Mouse (Mus musculus): ENCODE results near the gene Ube2j2.

Ube2j2 gene

DNA sequence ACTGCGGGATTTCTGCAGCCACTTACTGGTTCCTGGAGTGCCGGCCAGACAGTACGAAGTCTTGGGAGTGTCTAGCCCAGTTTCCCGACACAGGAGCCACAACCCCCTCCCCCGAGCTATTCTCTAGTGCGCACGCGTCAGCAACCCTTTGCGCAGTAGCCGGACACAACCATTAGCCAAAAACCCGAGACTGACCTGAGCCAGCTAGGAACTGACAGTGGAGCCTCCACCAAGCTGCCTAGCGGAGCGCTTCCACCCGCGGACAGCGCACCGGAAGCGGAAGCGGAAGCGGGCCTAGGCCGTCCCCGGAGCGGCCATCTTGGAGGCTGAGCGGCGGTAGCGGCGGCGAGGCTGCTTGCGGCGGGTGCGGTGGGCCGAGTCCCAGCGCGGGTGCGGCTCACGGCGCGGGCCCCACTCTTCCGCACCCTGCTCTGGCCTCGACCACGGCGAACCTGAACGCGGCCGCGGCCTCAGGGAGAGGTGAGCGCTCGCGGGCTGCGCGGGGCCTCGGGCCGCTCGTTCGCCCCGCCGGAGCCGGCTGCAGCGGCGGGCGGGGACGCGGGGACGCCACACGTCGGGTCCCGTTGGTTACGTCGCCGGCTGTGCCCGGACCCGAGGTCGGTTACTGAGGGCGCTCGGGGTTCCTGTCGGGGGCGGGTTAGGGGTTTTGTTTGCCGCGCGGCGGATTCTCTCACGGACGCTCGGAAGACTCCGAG lies at the start of gene Ube2j2:
Ube2j2 (plus strand) TSS at position 298 of the 716 bp plus-strand sequence.
- DNase-seq (ENCODE audit: low read depth, low spot score), result peak; percentile 98

DNA sequence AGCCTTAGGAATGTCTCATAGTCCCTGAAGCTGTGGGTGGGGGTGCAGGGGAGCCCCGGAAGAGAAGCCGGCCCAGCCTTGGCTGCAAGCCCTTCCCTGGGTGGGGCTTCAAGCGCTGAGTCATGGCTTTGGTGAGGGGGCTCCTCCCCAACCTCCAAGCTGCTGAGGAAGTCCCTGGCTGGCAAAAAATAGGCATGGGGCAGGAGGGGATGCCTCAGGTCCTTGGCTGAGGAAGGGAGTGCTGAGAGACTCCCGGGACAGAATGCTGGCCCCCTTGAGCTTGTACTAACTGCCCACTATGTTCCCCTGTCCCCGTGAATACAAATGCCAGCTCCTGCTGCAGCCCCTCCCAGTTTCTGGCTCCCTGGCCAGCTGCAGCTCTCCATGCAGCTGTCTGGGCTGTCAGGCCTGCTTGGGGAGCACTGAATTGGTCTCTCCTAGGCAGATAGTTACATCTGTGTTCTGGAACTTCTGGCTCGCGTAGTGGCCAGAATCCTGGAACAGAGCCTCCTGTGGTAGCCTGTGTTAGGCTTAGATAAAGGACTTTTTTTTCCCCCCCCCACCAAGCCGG lies 49.2 kb upstream of the Ube2j2 start:
- DNase-seq (ENCODE audit: low read depth, low spot score), result peak; percentile 63

DNA sequence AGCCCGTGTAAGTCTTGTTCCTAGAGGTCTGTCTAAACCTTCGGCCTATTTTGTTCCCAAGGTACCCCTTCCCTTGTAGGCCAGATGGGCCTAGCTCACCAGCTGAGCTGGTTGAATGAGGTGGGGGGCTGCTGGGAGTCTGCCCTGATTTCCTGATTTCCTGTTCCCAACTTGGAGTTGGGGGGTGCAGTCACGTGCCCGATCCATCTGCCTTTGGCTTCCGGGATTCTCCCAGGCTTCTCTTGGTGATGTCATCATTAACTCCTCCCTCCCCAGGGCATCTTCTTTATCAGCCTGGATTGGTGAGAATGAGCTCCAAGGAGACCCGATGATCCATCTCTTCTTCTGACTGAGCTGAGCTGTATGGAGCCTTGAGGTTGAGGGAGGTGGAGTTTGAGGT lies 48.4 kb upstream of the Ube2j2 start:
- peak; percentile 82 for DNase-seq (ENCODE audit: low read depth, low spot score)

DNA sequence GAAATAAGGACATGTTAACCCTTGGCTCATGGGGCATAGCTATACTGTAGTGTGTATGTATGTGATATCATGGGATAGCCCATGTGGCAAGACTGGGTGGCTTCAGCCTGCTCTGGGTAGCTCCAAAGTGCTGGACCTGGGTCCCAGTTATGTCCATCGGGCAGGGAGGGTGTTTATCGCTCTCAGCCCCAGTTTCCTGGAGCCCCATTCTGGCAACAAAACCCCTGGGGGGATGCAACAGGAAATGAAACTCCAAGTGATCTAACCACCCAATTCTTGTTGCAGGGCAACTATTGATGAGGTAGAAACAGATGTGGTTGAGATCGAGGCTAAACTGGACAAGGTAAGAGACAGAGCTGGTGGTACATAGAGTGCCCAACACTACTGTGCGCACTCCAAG lies 47.8 kb upstream of the Ube2j2 start:
- DNase-seq (ENCODE audit: low read depth, low spot score), result no peak

DNA sequence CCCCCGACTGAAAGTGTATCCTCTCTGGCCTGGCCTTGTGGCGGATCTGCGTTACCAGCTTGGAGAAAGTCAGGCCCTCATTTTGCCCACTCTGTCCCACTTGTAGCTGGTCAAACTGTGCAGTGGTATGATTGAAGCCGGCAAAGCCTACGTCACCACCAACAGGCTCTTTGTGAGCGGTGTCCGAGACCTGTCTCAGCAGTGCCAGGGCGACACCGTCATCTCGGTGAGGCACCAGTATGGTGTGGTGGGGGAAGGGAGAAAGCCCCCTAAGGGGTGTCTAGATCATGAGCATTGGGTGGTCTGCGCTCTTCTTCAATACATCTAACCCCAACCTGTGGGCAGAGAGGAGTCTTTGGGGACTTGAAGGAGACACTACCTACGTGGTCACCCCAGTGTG lies 47.2 kb upstream of the Ube2j2 start:
- DNase-seq (ENCODE audit: low read depth, low spot score), result no peak

DNA sequence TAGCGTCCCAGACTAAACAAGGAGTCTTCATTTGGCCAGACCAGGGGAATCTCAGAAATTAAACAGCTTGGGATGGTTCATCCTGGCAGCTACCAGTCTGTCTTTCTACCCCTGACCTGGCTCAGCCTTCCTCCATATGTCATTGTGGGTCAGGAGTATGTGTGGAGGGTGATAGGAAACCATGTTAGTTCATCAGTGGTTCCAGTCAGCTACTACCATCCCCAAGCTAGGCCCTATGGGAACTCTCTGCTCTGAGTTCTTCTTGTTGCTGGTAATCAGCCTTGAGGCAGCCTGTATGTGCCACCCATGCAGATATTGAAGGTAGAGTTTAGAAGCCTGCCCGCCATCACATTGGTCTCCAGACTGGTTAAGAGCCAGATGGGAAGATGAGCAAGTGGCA lies 45.3 kb upstream of the Ube2j2 start:
- no peak for DNase-seq (ENCODE audit: low read depth, low spot score)

DNA sequence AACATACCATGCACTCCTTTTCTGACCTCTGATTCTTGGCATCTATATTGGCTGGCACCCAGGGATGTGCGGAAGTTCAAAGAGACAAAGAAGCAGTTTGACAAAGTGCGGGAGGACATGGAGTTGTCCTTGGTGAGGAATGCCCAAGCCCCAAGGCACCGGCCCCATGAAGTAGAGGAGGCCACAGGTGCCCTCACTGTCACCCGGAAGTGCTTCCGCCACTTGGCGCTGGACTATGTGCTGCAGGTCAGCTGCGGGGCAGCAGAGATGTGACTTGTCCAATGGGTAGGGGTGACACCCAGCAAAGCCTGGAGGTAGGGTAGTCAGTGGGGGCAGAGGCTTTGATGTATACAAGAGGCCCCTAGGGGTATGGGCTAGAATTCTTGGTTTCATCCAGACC lies 44.3 kb upstream of the Ube2j2 start:
- no peak for DNase-seq (ENCODE audit: low read depth, low spot score)

DNA sequence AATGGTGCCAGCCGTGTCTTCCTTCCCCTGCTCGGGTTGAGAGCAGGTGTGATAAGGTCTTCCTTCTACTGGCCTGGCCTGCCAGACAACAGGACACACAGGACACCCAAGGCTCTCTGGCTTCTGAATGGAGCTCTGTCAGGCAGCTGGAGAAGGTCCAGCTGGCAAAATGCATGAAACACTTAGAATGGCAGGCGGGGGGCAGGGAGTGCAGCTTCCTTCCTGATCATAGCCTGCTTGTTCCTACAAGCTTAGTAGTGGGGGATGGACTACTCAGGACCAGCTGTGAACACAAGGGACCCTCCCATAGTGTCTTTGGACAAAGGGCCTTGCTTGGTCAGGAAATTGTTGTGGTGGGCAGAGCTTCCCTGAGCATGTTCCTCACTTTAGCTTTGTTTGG lies 42.4 kb upstream of the Ube2j2 start:
- DNase-seq (ENCODE audit: low read depth, low spot score), result no peak

DNA sequence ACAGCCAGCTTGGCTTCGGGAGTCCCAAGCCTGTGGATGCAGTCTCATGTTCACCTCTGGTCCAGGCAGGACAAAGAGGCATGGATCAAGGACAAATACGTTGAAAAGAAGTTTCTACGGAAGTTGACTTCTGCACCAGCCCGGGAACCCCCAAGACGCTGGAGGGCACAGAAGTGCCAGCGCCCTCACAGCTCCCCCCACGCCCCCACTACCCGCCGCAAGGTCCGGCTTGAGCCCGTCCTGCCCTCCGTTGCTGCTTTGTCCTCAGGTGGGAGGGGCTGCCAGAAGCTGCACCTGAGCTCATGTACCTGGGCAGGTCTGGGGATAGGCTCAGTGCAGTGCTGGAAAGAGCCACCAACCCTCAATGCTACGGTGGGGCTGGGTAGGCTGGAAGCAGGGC lies 40.4 kb upstream of the Ube2j2 start:
- DNase-seq (ENCODE audit: low read depth, low spot score), result no peak

DNA sequence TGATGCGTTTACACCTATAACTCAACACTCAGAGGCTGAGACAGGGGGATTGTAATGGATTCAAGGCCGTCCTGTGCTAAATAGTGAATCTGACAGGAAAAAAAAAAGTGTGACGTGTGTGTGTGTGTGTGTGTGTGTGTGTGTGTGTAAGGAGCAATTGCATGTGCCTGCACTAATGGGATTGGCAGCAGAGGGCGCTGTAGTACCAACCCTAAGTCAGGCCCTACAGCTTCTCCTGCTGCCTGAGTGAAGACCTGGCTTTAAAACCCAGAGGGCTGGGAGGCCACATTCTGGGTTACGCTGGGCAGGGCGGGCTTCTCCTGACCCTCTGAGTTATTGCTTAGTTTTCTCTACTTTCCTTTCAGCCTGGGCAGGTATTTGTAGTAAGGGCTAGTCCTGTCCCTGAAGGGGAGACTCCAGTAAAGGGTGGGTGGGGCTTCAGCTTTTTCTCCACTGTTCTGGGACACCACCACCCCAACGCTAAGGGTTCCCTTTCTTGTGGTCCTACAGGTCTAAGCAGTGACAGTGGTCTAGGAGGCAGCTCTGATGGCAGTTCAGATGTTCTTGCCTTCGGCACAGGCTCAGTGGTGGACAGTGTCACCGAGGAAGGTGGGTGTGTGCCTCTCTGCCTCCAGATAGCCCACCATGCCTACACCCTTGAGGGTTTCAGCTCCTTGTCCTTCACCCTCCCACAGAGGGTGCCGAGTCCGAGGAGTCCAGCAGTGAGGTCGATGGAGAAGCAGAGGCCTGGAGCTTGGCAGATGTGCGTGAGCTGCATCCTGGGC lies 39.1 kb upstream of the Ube2j2 start:
- peak; percentile 82 for DNase-seq (ENCODE audit: low read depth, low spot score)

DNA sequence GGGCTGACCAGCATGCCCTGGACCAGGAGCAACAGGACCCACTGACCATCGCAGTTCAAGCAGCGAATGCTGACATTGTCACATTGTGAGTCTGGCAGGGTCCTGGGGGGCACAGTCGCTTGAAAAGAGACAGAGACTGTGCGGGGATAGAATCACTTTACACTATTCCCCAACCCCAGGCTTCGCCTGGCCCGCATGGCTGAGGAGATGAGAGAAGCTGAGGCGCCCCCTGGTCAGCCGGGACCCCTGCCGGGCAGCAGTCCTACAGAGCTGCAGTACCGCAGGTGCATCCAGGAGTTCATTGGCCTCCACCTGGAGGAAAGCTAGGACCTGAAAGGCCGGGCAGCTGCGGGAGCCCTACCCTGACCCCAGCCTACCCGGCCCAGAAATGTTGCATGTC lies 38.0 kb upstream of the Ube2j2 start:
- DNase-seq (ENCODE audit: low read depth, low spot score), result no peak

DNA sequence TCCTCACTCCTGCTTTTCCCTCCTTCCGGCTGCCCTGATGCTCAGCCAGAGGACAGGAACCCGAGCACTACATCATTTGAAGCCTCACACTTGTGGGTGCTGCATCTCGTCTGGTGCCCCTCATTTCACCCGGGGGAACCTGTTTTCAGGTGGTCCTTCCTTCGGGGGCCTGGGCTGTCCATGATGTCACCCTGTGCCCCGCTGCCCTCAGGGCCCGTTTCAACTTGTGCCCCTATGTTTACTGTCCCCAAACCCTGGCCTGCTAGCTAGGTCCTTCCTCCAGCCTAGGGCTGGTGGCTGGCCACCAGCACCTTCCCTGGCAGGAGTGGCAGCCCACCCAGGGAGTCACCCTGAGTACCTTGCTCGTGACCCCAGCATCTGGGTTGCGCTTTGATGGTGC lies 37.5 kb upstream of the Ube2j2 start:
- DNase-seq (ENCODE audit: low read depth, low spot score), result no peak

DNA sequence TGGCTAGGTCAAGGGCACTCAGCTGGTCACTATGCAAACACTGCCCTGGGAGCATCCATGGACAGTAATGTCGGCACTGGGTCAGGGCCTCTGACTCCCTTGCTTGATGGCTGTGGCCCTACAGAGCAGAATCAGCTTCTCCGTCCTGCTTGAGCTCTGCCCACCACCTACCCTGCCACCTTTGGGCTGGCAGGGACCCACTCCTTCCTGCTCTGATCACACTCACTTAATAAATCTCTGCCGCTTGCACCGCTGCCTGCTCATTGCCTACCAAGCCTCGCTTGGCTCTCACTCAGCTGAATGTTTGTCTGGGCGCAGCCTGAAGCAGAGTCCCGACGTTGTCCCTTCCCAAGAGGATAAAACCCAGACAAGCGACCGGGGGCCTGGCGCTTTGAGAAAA lies 36.6 kb upstream of the Ube2j2 start:
- DNase-seq (ENCODE audit: low read depth, low spot score), result no peak

DNA sequence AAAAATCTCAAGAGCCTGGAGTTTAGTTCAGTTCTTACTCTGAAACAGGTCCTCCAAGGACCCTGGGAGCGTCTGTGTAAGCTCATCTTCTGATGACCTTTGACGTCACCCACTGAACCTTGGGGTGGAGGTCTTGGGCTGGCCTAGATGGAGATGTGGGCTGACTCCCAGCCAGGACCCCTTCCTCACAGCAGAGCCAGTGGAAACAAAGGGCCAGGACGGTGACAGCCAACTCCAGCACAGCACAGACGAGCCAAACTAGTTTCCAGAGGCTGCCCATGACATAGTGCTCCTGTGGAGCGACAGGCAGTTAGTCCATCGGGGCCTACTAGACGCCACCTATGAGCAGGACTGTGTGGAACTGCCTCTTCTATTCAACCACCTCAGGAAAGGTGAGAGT lies 35.4 kb upstream of the Ube2j2 start:
- no peak for DNase-seq (ENCODE audit: low read depth, low spot score)

DNA sequence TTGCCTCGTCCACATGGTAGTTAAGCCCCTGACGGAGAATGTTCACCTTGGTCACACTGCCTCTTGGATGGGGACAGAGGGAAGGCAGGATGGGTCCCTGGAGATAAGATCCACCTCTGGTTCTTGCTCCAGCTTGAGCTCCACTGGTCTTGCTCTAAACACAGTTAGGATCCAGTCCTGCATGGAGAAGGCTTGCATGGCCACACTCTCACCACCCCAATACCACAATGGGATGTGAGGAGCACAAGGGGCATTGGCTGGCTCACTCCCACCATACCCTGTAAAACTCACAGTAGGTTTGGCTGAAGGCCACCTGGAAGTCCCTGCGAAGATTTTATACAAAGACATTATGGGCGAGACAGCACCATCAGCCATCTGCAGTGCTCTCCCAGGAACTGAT lies 34.9 kb upstream of the Ube2j2 start:
- no peak for DNase-seq (ENCODE audit: low read depth, low spot score)

DNA sequence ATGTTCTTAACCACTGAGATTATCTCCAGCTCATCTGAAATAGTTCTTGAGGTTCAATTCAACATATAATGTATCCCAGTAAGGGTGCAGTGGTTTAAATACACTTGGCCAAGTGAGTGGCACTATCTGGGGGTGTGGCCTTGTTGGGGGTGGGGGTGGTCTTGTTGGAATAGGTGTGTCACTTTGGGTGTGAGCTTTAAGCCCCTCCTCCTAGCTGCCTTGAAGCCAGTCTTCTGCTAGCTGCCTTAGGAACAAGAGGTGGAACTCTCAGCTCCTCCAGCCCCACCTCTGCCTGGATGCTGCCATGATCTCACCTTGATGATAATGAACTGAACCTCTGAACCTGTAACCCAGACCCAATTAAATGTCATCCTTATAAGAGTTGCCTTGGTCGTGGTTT lies 11.6 kb upstream of the Ube2j2 start:
- peak; percentile 84 for DNase-seq (ENCODE audit: low read depth, low spot score)

DNA sequence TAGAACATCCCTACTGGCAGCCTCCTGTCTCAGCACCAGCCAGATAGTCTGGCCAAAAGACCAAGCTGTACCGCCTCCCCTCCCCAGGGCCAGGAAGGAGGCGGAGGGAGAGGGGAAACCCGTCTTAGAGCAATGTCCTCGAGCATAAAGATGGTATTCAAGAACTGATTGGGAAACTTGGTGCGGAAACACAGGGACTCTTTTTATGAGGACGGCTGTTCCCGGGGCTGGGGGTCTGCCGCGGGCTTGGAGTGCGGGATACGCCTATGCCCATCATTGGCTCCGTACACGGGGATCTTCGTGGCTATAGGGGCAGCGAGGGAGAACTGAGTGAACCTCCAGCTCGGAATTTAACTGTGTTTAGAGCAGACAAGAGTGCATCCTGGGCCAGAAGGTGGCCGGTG lies 580 bp upstream of the Ube2j2 start:
- DNase-seq (ENCODE audit: low read depth, low spot score), result peak; percentile 31

DNA sequence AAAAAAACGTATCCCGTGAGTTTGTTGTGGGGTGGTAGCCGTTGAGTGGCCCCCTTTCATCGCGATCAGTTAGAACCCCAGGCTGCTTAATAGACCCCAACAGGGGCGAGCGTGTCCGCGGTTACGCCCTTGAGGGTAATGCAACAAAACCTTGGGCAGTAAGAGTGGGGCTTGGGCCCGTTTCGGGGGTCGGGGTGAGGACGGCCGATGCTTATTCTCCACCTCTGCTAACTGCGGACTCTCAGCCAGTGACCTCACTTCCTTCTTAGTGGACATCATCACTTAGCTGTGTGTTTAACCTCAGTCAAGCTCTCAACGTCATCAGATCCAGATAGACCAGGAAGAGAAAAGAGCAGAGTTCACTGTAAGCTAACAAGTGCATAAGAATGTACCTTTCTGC lies 640 bp downstream of the Ube2j2 start:
- DNase-seq (ENCODE audit: low read depth, low spot score), result no peak

DNA sequence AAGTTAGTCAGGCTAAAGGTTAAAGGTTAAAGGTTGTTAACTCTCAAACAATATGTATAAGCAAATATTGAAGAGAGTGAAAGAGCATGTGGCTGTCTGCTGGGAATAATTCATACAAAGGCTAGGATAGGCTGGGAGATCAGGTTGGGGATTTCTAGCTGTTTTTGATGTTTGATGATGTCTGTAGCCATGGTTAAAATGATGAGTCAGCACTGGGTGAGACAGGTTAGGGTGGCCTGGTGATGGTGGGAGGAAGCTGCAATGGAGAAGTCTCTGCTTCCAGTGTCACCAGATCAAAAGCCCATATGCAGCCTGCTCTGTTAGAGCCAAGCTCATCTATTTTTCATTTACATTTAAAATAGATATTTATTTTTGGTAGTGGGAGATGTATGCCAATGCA lies 3.5 kb downstream of the Ube2j2 start:
- no peak for DNase-seq (ENCODE audit: low read depth, low spot score)

DNA sequence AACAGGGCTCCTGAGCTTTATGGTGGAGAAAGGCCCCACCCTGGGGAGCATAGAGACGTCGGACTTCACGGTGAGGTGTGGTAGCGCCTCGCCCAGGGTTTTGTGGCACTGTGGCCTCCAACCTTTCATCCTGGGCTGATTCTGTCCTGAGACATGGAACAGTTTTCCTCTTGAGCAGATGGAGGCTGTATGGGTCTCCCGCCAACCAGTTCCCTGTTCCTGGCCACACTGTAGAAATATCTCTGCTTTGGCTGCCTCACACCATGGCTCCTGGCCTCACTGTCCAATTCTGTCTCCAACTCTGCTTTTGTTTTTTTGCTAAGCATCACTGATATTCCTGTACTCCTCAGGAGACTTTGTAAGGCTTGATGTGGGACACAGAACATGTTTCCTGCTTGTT lies 11.9 kb downstream of the Ube2j2 start:
- no peak for DNase-seq (ENCODE audit: low read depth, low spot score)

DNA sequence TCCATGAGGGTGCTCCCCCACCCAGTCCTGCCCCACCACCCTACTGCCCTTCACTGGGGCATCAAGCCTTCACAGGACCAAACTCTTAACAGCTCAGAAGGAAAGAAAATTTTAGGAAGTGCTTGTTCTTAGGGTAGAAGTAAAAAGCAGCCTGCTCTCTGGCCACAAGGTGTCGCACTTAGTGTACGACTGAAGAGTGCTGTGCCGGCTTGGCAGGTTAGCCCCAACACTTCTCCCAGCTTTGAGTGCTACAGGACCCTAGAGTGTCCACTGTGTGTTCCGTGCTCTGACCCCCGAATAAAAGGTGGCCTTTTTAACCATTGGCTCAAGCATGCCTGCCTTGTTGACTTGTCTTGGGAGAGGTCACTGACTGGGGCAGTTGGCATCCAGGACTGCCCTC lies 15.6 kb downstream of the Ube2j2 start:
- DNase-seq (ENCODE audit: low read depth, low spot score), result peak; percentile 91

DNA sequence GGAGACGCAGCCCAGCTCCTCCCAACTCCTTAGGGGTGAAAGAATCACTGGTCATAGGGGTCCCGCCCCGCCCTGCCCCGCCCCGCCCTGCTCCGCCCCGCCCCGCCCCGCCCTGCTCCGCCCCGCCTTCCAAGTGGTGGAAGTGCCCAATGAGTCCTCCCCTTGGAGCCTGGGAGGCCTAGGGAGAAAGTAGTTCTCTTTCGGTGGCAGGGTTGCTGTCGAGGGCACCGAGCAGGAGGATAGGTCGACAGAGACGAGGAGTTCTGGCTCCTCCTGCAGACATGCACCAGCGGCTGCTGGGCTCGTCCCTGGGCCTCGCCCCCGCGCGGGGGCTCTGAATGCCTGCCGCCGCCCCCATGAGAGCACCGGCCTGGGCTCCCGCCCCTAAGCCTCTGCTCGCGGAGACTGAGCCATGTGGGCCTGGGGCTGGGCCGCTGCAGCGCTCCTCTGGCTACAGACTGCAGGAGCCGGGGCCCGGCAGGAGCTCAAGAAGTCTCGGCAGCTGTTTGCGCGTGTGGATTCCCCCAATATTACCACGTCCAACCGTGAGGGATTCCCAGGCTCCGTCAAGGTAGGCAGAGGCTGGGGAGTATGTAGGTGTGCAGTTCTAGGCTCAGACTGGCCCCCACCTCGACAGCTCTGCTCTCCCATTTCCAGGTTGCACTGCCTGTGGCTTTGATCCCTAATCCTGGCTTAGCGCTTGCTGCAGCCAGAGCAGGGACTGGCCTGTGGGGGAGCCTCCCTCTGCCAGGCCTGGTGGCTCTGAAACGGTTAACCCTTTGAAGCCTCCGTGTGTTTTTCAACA lies 18.7 kb downstream of the Ube2j2 start, which contains the start of gene C1qtnf12:
C1qtnf12 (plus strand) TSS at position 152 of the 805 bp plus-strand sequence.
- DNase-seq (ENCODE audit: low read depth, low spot score), result peak; percentile 72
